Mouse (Mus musculus) ES-E14 (cell line): ENCODE measurements around the gene Rab19.

ENCODE experiments used
- CHD2 ChIP-seq: IDR thresholded peaks from 2 replicates; pipeline ENCODE4 v1.6.1; 2014; ENCODE audit warnings: mild to moderate bottlenecking, low read depth, low read length, inconsistent platforms
- HCFC1 ChIP-seq: IDR thresholded peaks from 2 replicates; pipeline ENCODE4 v1.6.1; 2012; ENCODE audit warnings: low read length, inconsistent platforms, borderline replicate concordance; ENCODE audit not compliant: insufficient read depth
- MAFK ChIP-seq: IDR thresholded peaks from 2 replicates; pipeline ENCODE4 v1.6.1; 2014; ENCODE audit warnings: mild to moderate bottlenecking, low read depth, low read length, inconsistent platforms; ENCODE audit not compliant: insufficient read depth
- ZC3H11A ChIP-seq: IDR thresholded peaks from 2 replicates; pipeline ENCODE4 v1.6.1; 2012; ENCODE audit warnings: low read depth, mild to moderate bottlenecking, inconsistent platforms, low read length, borderline replicate concordance
- ZNF384 ChIP-seq: IDR thresholded peaks from 2 replicates; pipeline ENCODE4 v1.6.1; 2012; ENCODE audit warnings: low read depth, low read length, inconsistent platforms

DNA sequence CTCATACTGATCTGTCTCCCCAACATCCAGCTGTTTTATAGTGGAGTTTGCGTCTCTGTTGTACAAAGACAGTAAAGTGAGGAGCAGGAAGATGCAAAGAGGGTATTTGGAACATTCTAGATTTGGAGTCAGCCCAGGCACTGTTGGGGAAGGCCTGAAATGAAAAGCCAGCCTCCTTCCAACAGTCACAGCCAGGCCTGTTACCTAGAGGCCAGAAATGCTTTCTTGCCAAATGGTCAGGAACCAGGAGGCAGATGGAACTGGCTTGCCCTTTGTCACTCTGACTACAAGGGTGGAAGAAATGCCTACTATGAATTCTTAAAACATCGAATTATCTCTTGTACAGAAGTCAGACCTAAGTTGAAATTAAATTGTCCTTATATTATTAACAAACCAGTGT, 9.0 kb downstream of the Rab19 start:
- TF ChIP-seq ZNF384 (no peak), ZC3H11A (no peak), MAFK (no peak), HCFC1 (no peak), CHD2 (no peak)
